In the genomic region with DNA sequence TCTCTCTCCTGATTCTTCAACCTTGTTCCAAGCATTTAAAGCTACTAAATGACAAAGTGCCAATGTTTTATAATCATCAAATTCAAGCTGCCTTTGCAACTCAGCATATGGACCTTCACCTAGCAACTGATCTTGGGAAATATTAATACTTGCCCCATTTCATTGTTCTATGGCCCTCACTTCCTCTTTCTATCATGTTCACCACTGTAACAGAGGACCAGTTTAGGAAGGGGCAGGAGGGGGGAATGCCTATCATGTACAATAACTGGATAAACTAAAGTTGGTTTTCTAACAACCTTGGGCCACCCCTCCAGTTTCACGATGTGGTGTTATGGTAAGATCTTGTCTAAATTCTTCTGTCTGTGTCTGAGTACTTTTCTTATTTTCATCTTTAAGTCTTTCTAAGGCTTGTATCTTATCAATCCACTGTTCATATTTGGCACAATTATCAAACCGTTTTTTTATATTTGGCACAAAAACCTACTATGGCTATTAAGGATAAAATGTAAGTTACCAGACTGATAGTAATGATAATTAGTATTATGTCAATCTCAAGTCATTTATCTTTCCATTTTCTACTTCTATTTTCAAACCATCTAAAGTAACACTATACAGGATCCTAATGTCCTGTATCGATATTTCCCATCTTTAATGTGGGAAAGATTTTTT, we compare ENCODE assay signal across 26 mouse cellular contexts.
"Had no signal": no experiment of that assay in that cellular context is flagged by ENCODE, and none has a peak within 500 bp of the region (broad histone marks: within the 10 kb centered on the region; RNA-seq: fewer than 3 reads in every experiment).

No protein-coding gene starts in this region.

- H3K4me1 ChIP-seq: heart, embryonic 10.5 days; heart, embryonic 12.5 days; hindbrain, embryonic 10.5 days; hindbrain, embryonic 12.5 days; intestine, embryonic 15.5 days; limb, embryonic 10.5 days; limb, embryonic 12.5 days had no signal

- H3K9me3 ChIP-seq: heart, embryonic 10.5 days; heart, embryonic 12.5 days; hindbrain, embryonic 10.5 days; hindbrain, embryonic 12.5 days; intestine, embryonic 15.5 days; limb, embryonic 10.5 days; limb, embryonic 12.5 days; liver, embryonic 13.5 days had no signal

- DNase-seq: gastrocnemius, postnatal 14 days; gastrocnemius, postnatal 36 days; heart, adult 18-20 months; heart, postnatal 10 days; heart, postnatal 4 days; kidney, adult 18-20 months; kidney, adult 9 months; kidney, postnatal 10 days; kidney, postnatal 25 days; kidney, postnatal 4 days; layer of hippocampus, adult 9-11 months; liver; liver, embryonic 13.5 days had no signal

- H3K9ac ChIP-seq: heart, embryonic 12.5 days; hindbrain, embryonic 12.5 days; hindbrain, embryonic 14.5 days; intestine, embryonic 15.5 days; limb, embryonic 12.5 days; liver, embryonic 13.5 days had no signal

- ATAC-seq: hindbrain, embryonic 16.5 days; inflammation-experienced regulatory T-cells, adult 6 months; intestine, embryonic 15.5 days; intestine, postnatal 0 days had no signal

- H3K4me2 ChIP-seq: heart, embryonic 12.5 days; hindbrain, embryonic 12.5 days; hindbrain, embryonic 14.5 days; intestine, embryonic 15.5 days; limb, embryonic 12.5 days; liver, embryonic 11.5 days; liver, embryonic 13.5 days had no signal

- H3K36me3 ChIP-seq: intestine, embryonic 15.5 days had no signal

- H3K4me3 ChIP-seq: heart, embryonic 10.5 days; heart, embryonic 12.5 days; hindbrain, embryonic 10.5 days; hindbrain, embryonic 12.5 days; intestine, embryonic 15.5 days; left cerebral cortex, adult 2 months; limb, embryonic 10.5 days; limb, embryonic 12.5 days; liver, embryonic 13.5 days had no signal

- H3K27me3 ChIP-seq: heart, embryonic 12.5 days; hindbrain, embryonic 12.5 days; intestine, embryonic 15.5 days; limb, embryonic 12.5 days; liver, embryonic 13.5 days had no signal

- H3K27ac ChIP-seq: heart, embryonic 10.5 days; hindbrain, embryonic 10.5 days; hindbrain, embryonic 12.5 days; hindbrain, embryonic 14.5 days; intestine, embryonic 15.5 days; left cerebral cortex, adult 2 months; limb, embryonic 10.5 days; limb, embryonic 12.5 days; liver, embryonic 13.5 days had no signal
